Mouse (Mus musculus): ENCODE measurements around the gene Hoxd11. TPM values are rescaled to one million over a fixed set of nuclear protein-coding genes. Genes with fewer than 3 reads are reported as not detected.

The Hoxd11 gene
- polyA plus RNA-seq, 1 experiment from 2014 or later = not detected

DNA sequence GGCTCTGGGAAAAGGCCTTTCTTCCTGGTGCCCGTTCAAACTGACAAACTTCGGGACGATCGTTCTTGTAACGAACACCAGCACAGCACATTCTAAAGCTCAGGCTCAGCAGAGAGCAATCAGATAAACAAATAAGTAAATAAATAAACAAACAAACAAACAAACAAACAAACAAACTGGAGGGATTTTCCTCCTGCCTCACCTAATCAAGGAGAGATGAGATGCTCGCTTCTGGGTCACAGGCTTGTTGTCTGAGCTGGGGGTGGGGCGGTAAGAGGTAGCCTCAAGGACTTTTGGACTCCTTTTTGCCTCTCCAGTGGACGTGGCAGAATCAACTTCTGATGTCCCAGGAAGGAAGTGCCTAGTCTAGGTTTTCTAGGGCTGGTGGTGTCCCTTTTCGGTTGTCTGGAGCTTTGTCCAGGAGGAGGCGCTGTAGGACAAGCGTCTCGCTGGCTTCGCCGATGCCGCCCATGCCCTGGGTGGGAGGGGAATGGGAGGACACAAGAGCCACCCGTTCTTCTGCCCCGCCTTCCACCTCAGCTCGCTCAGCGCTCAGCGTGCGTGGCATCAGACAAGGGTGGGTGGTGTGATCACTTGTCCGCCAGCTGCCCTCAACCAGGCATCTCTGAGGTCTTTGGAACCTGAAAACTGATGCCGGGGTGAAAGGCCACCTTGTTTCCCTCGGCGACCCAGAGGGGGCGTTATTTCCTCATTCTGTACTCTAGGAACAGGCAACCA lies 36.3 kb downstream of the Hoxd11 start:
- H3K9ac ChIP-seq (ENCODE audit: low read length) = no peak overlapping the region
- peaks cover 97% of the 10 kb centered on the region for H3K27me3 ChIP-seq (replicated peaks; ENCODE audit: control insufficient read depth, insufficient read depth, low read length)
- H3K4me2 ChIP-seq (ENCODE audit: low read length) = peak overlapping the region; percentile 34; the same call in 1 of the 2 replicates
- H3K4me3 ChIP-seq (ENCODE audit: low read depth, low read length) = no peak overlapping the region
- H3K4me1 ChIP-seq (ENCODE audit: control insufficient read depth, insufficient read depth, low read length) = no peaks in the 10 kb centered on the region
- DNase-seq (ENCODE audit: low spot score) (peak; percentile 90), ATAC-seq (peak; percentile 69)
- WGBS = 3% methylated on average over 26 of the region's 26 CpGs
- H3K27ac ChIP-seq (ENCODE audit: low read depth, low read length) = no peak overlapping the region
- no peaks in the 10 kb centered on the region for H3K9me3 ChIP-seq (replicated peaks; ENCODE audit: control insufficient read depth, low read length)
- H3K36me3 ChIP-seq (ENCODE audit: control insufficient read depth, insufficient read depth, low read length) = no peaks in the 10 kb centered on the region

DNA sequence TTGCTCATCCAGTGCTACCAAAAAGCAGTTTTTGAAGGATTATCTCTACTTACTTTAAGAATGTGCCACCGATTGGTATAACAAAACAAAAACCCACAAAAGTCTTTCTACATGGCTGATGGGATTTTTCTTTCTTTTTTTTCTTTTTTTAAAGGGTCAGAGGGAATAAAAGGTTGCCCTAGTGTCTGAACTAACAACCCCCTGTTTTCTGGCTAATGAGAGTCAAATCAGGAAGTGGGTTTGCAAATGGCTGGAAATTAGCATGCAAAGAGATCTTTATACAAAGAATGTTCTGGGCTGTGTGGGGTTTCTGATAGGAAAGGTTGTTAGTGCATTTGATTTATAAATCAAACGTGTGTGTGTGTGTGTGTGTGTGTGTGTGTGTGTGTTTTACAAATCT lies 41.0 kb downstream of the Hoxd11 start:
- no peak overlapping the region for H3K4me2 ChIP-seq (ENCODE audit: low read length)
- no peak overlapping the region for H3K27ac ChIP-seq (ENCODE audit: low read depth, low read length)
- WGBS = 6% methylated on average over 2 of the region's 2 CpGs
- H3K36me3 ChIP-seq (ENCODE audit: control insufficient read depth, insufficient read depth, low read length) = no peaks in the 10 kb centered on the region
- DNase-seq (ENCODE audit: low spot score) (no peak), ATAC-seq (no peak)
- H3K27me3 ChIP-seq (replicated peaks; ENCODE audit: control insufficient read depth, insufficient read depth, low read length) = peaks cover 99% of the 10 kb centered on the region
- no peaks in the 10 kb centered on the region for H3K9me3 ChIP-seq (replicated peaks; ENCODE audit: control insufficient read depth, low read length)
- H3K9ac ChIP-seq (ENCODE audit: low read length) = no peak overlapping the region
- no peak overlapping the region for H3K4me3 ChIP-seq (ENCODE audit: low read depth, low read length)
- no peaks in the 10 kb centered on the region for H3K4me1 ChIP-seq (ENCODE audit: control insufficient read depth, insufficient read depth, low read length)

DNA sequence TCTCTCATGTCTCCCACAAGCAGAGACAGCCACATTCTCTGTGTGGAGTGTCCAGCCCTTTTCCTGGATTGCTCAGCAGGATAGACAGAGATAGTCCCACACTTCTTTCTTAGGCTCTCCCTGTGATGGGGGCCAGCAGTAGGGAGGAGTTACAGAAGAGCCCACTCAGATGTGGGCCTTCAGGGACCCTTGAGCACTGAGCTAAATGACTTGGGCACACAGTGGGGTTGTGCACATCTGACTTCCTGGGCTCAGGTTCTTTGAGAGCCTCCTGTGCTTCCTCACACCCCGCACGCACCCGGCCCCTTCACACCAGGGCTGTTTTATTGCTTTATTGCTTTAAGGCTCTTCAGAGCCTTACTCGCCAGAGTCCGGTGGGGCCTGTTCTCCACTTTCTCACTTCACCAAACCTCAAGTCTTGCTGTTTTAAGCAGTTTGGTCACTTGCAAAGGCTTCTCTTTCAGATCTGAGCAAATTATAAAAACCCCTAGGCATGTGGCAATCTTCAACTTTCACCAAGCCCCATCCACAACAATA lies 41.7 kb downstream of the Hoxd11 start:
- no peak overlapping the region for H3K4me3 ChIP-seq (ENCODE audit: low read depth, low read length)
- WGBS = 3% methylated on average over 5 of the region's 5 CpGs
- H3K27me3 ChIP-seq (replicated peaks; ENCODE audit: control insufficient read depth, insufficient read depth, low read length) = peaks cover 99% of the 10 kb centered on the region
- no peak for DNase-seq (ENCODE audit: low spot score)
- H3K9me3 ChIP-seq (replicated peaks; ENCODE audit: control insufficient read depth, low read length) = no peaks in the 10 kb centered on the region
- H3K27ac ChIP-seq (ENCODE audit: low read depth, low read length) = no peak overlapping the region
- H3K4me1 ChIP-seq (ENCODE audit: control insufficient read depth, insufficient read depth, low read length) = no peaks in the 10 kb centered on the region
- H3K9ac ChIP-seq (ENCODE audit: low read length) = no peak overlapping the region
- H3K4me2 ChIP-seq (ENCODE audit: low read length) = no peak overlapping the region
- ATAC-seq = no peak
- no peaks in the 10 kb centered on the region for H3K36me3 ChIP-seq (ENCODE audit: control insufficient read depth, insufficient read depth, low read length)

DNA sequence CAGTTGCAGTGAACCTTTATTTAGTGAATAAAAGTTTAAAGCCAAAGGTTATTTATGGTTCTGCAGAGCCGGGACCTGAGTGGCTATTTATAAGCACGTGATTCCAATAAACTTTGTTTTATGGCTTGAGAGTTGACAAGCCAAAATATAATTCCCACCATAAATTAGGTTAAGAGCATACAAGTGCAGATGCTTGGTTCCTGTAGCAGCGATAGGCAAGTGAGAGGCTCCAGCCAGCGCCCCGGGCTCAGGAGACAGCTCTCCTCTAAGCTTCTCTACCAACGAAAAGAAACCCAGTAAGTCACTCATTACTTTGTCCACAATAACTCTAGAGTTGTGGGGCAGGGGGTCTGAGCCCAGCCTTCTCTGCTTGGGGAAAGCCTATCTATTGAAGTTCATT lies 42.5 kb downstream of the Hoxd11 start:
- Histone ChIP-seq H3K4me2 (ENCODE audit: low read length) (no peak overlapping the region), H3K27me3 (replicated peaks; ENCODE audit: control insufficient read depth, insufficient read depth, low read length) (peaks cover 99% of the 10 kb centered on the region), H3K4me3 (ENCODE audit: low read depth, low read length) (no peak overlapping the region), H3K27ac (ENCODE audit: low read depth, low read length) (no peak overlapping the region), H3K9ac (ENCODE audit: low read length) (no peak overlapping the region), H3K36me3 (ENCODE audit: control insufficient read depth, insufficient read depth, low read length) (no peaks in the 10 kb centered on the region), H3K4me1 (ENCODE audit: control insufficient read depth, insufficient read depth, low read length) (no peaks in the 10 kb centered on the region), H3K9me3 (replicated peaks; ENCODE audit: control insufficient read depth, low read length) (no peaks in the 10 kb centered on the region)
- WGBS = 3% methylated on average over 6 of the region's 6 CpGs
- no peak for ATAC-seq
- no peak for DNase-seq (ENCODE audit: low spot score)

DNA sequence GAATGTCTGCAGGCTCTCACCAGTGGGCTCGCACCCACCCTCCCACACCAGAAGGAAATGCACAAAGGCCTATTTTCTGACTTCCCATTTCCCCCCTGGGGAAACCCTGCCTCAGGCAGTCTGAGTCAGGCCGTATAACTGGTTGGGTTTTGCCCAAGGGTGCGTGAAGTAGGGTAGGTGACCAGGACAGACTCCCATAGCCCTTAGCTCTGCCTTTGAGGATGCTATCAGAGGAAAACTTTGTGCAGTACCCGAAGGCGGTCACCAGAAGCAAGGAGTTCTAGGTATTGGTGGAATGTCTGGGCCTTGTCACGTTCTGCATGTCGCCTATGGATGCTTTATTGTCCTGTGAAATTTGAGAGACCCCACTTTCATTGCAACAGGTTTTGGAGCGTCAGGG lies 43.6 kb downstream of the Hoxd11 start:
- no peaks in the 10 kb centered on the region for H3K4me1 ChIP-seq (ENCODE audit: control insufficient read depth, insufficient read depth, low read length)
- H3K9ac ChIP-seq (ENCODE audit: low read length) = no peak overlapping the region
- no peak for DNase-seq (ENCODE audit: low spot score)
- no peaks in the 10 kb centered on the region for H3K36me3 ChIP-seq (ENCODE audit: control insufficient read depth, insufficient read depth, low read length)
- WGBS = 1% methylated on average over 8 of the region's 8 CpGs
- H3K9me3 ChIP-seq (replicated peaks; ENCODE audit: control insufficient read depth, low read length) = no peaks in the 10 kb centered on the region
- peaks cover 99% of the 10 kb centered on the region for H3K27me3 ChIP-seq (replicated peaks; ENCODE audit: control insufficient read depth, insufficient read depth, low read length)
- H3K4me3 ChIP-seq (ENCODE audit: low read depth, low read length) = no peak overlapping the region
- no peak overlapping the region for H3K4me2 ChIP-seq (ENCODE audit: low read length)
- no peak overlapping the region for H3K27ac ChIP-seq (ENCODE audit: low read depth, low read length)
- no peak for ATAC-seq

DNA sequence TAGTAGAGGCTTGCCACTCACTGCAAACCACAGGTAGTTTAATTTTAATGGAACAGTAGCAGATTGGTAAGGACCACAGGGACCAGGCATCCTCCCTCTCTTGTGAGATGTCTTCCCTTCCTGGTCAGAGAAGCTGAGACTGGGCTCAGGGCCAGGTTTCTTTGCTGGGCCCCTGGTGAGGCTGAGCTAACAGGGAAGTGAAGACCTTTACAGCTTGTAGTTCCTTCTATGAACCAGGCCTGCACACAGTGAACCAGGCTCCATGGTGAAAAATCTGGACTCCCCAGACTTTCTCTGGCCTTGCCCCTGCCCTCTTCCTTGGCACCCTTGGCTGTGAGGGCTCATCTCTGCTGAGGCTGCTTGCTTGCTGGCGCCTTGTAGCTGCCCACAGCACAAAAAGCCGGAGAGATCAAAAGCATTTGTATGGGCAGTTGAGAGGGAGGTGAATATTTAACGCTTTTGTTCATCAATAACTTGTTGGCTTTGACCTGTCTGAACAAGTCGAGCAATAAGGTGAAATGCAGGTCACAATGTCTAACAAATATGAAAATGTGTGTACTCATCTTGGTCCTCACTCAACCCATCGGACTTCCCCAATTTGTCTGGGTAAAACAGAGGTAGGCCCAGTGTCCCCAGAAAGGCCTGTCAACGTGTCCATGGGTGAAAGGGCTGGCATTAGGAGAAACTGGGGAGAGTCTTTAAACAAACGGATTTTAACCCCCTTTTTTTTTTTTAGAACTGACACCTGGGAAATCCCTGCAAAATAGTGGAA lies 45.1 kb downstream of the Hoxd11 start:
- Histone ChIP-seq H3K4me2 (ENCODE audit: low read length) (no peak overlapping the region), H3K4me1 (ENCODE audit: control insufficient read depth, insufficient read depth, low read length) (no peaks in the 10 kb centered on the region), H3K9me3 (replicated peaks; ENCODE audit: control insufficient read depth, low read length) (no peaks in the 10 kb centered on the region), H3K4me3 (ENCODE audit: low read depth, low read length) (no peak overlapping the region), H3K27ac (ENCODE audit: low read depth, low read length) (no peak overlapping the region), H3K36me3 (ENCODE audit: control insufficient read depth, insufficient read depth, low read length) (no peaks in the 10 kb centered on the region), H3K9ac (ENCODE audit: low read length) (no peak overlapping the region), H3K27me3 (replicated peaks; ENCODE audit: control insufficient read depth, insufficient read depth, low read length) (peaks cover 100% of the 10 kb centered on the region)
- DNase-seq (ENCODE audit: low spot score) (no peak), ATAC-seq (no peak)
- 4% methylated on average over 7 of the region's 7 CpGs for WGBS

DNA sequence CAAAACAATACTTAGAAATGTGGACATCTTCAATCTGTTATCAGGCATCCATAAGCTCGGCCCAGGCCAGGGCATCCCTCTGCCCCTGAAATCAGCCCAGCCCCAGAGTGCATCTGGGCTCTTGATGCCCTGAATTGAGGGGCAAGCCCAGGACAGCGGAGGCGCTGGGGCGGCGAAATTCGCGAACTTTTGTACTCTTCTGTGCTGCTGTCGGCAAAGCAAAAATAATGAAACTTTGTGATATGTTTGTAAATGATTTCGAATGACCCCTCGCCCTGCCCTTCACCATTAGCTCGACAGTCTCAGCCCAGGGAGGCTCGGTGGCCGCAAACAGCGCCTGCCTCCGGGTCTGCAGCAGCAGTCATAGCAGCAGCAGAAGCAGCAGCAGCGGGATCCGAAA lies 45.8 kb downstream of the Hoxd11 start:
- peaks cover 99% of the 10 kb centered on the region for H3K27me3 ChIP-seq (replicated peaks; ENCODE audit: control insufficient read depth, insufficient read depth, low read length)
- no peak for ATAC-seq
- no peak overlapping the region for H3K4me2 ChIP-seq (ENCODE audit: low read length)
- H3K4me3 ChIP-seq (ENCODE audit: low read depth, low read length) = no peak overlapping the region
- H3K36me3 ChIP-seq (ENCODE audit: control insufficient read depth, insufficient read depth, low read length) = no peaks in the 10 kb centered on the region
- no peaks in the 10 kb centered on the region for H3K4me1 ChIP-seq (ENCODE audit: control insufficient read depth, insufficient read depth, low read length)
- H3K9ac ChIP-seq (ENCODE audit: low read length) = no peak overlapping the region
- H3K27ac ChIP-seq (ENCODE audit: low read depth, low read length) = no peak overlapping the region
- H3K9me3 ChIP-seq (replicated peaks; ENCODE audit: control insufficient read depth, low read length) = no peaks in the 10 kb centered on the region
- no peak for DNase-seq (ENCODE audit: low spot score)
- 1% methylated on average over 17 of the region's 17 CpGs for WGBS

DNA sequence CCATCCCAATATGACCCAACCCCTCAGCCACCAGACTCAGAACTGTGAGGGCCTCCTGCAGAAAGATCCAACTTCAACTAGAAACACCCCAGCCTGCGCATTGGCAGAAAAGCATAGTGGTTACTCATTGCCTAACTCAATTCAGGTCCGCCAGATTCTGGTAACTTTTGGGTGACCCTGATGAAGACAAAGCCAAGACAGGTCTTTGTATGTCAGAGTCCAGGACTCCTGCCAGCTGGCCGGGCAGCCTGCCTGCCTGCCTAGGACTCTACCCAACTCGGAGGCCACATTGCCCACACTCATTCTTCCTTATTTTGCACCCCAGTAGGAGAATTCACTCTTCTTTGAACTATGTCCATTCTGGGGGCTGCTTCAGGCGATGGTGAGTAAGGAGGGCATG lies 47.2 kb downstream of the Hoxd11 start, which contains the start of gene Gm28230:
TSS of gene Gm28230 (plus strand) at position 178 of the 400 bp plus-strand sequence.
- H3K4me2 ChIP-seq (ENCODE audit: low read length) = 0 out of 2 replicates have a peak within 1 kb of the TSS, but pooled peaks have one; percentile 20
- H3K9ac ChIP-seq (ENCODE audit: low read length) = no peak within 1 kb of the TSS
- ATAC-seq (no peak), DNase-seq (ENCODE audit: low spot score) (no peak)
- H3K27me3 ChIP-seq (replicated peaks; ENCODE audit: control insufficient read depth, insufficient read depth, low read length) = peaks cover 99% of the 10 kb centered on the region
- no peaks in the 10 kb centered on the region for H3K4me1 ChIP-seq (ENCODE audit: control insufficient read depth, insufficient read depth, low read length)
- 3% methylated on average over 5 of the region's 5 CpGs for WGBS
- no peaks in the 10 kb centered on the region for H3K36me3 ChIP-seq (ENCODE audit: control insufficient read depth, insufficient read depth, low read length)
- H3K27ac ChIP-seq (ENCODE audit: low read depth, low read length) = no peak within 1 kb of the TSS
- no peaks in the 10 kb centered on the region for H3K9me3 ChIP-seq (replicated peaks; ENCODE audit: control insufficient read depth, low read length)
- no peak within 1 kb of the TSS for H3K4me3 ChIP-seq (ENCODE audit: low read depth, low read length)
